Mouse (Mus musculus) embryonic facial prominence, embryonic 15.5 days (tissue): ENCODE data around the gene Bbc3. TPM values are rescaled to one million over a fixed set of nuclear protein-coding genes. Genes with fewer than 3 reads are reported as not detected.

Source experiments
- ATAC-seq: fragments of 200-750 bp; cut with Nextera tagmentation; 2 replicates; pipeline ENCODE4 v1.8.0; 2017; ENCODE audit warnings: low read depth, moderate TSS enrichment; ENCODE audit not compliant: insufficient number of reproducible peaks, low FRiP score, low TSS enrichment
- H3K27ac ChIP-seq: fragments of 300-500 bp; sonication (generic); replicated peaks from 2 replicates; pipeline ENCODE4 v1.5.1; 2015; ENCODE audit warnings: mild to moderate bottlenecking, inconsistent platforms
- H3K27me3 ChIP-seq: fragments of 300-500 bp; sonication (generic); 2 replicates; pipeline ENCODE4 v1.6.1; 2015; ENCODE audit warnings: inconsistent platforms
- H3K36me3 ChIP-seq: fragments of 300-500 bp; sonication (generic); 2 replicates; pipeline ENCODE4 v1.6.1; 2015; ENCODE audit warnings: mild to moderate bottlenecking, inconsistent platforms
- H3K4me1 ChIP-seq: fragments of 300-500 bp; sonication (generic); 2 replicates; pipeline ENCODE4 v1.6.1; 2015; ENCODE audit warnings: inconsistent platforms
- H3K4me2 ChIP-seq: fragments of 300-500 bp; sonication (generic); replicated peaks from 2 replicates; pipeline ENCODE4 v1.6.1; 2015; ENCODE audit warnings: mild to moderate bottlenecking, inconsistent platforms
- H3K4me3 ChIP-seq: fragments of 300-500 bp; sonication (generic); replicated peaks from 2 replicates; pipeline ENCODE4 v1.5.1; 2015; ENCODE audit warnings: mild to moderate bottlenecking, inconsistent platforms
- H3K9ac ChIP-seq: fragments of 300-500 bp; sonication (generic); 2 replicates; pipeline ENCODE4 v1.6.1; 2015; ENCODE audit warnings: inconsistent platforms
- H3K9me3 ChIP-seq: fragments of 300-500 bp; sonication (generic); replicated peaks from 2 replicates; pipeline ENCODE4 v1.6.1; 2016; ENCODE audit warnings: inconsistent platforms
- WGBS: fragments of 180-500 bp; shearing (Covaris S2); methylation state at CpG from one replicate; pipeline ENCODE4 v1.1.7; 2015; 5-methylcytosine and 5-hydroxymethylcytosine counted together
- polyA plus RNA-seq: library from polyadenylated mRNA; unstranded; fragments of >200 nt; fragmentation: Nextera tagmentation; extraction: Ambion mirVana; gene quantifications from 2 replicates; pipeline ENCODE4 v1.2.1, GENCODE M21; 2015

Bbc3 gene
- polyA plus RNA-seq, 1 experiment from 2014 or later = 7.5 TPM

- Histone ChIP-seq H3K4me2 (no peak overlapping the region), H3K9ac (no peak overlapping the region), H3K4me1 (peaks cover 3% of the 10 kb centered on the region), H3K9me3 (no peaks in the 10 kb centered on the region), H3K27me3 (no peaks in the 10 kb centered on the region), H3K4me3 (no peak overlapping the region), H3K27ac (no peak overlapping the region), H3K36me3 (0 out of 2 replicates have a peak, but pooled peaks cover 3% of the 10 kb centered on the region)
- no peak for ATAC-seq
- 92% methylated on average over 4 of the region's 4 CpGs for WGBS
Observed at GRCm38 (mm10) chr7:16319216-16319615, 11.0 kb downstream of the Bbc3 start.

DNA sequence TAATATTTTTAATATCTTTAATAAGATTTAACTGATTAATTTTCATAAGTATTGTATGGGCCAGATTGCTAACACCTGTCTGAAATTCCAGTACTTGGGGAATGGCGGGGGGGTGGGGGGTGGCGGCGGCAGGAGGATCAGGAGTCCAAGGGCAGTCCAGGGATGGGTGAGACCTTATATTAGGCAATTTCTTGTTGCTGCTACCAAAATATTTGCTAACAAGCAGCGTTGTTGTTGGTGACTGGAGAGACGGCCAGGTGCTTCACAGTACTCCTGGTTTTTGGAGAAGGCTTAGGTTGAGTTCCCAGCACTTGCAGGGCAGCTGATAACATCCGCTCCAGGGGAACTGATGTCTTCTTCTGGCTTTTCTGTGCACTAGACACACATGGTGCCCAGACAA lies 12.3 kb downstream of the Bbc3 start:
- Histone ChIP-seq H3K4me2 (no peak overlapping the region), H3K4me3 (no peak overlapping the region), H3K27me3 (no peaks in the 10 kb centered on the region), H3K36me3 (0 out of 2 replicates have a peak, but pooled peaks cover 3% of the 10 kb centered on the region), H3K27ac (no peak overlapping the region), H3K9ac (no peak overlapping the region), H3K9me3 (no peaks in the 10 kb centered on the region), H3K4me1 (no peaks in the 10 kb centered on the region)
- 86% methylated on average over 6 of the region's 6 CpGs for WGBS
- ATAC-seq = no peak

DNA sequence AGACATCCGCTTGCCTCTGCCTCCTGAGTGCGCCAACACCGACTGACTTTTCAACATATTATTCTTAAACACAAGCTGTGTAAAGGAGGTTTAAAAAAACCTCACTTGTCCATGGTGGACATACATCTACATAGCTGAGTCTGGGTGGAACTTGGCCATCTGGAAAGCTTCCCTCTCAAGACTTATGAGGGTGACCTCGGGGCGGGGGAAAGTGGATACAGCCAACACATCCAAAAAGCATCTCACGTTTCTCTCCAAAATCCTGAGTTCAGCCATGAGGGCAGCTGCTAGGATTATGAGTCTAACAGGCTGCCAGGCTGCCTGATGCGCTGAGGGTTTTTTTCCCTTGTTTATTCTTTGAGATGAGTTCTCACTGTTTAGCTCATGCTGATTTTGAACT lies 16.5 kb downstream of the Bbc3 start:
- peaks cover 37% of the 10 kb centered on the region for H3K36me3 ChIP-seq
- ATAC-seq = no peak
- H3K4me3 ChIP-seq = no peak overlapping the region
- no peak overlapping the region for H3K4me2 ChIP-seq
- no peaks in the 10 kb centered on the region for H3K9me3 ChIP-seq
- H3K27ac ChIP-seq = no peak overlapping the region
- WGBS = 78% methylated on average over 7 of the region's 7 CpGs
- H3K4me1 ChIP-seq = peaks cover 4% of the 10 kb centered on the region; the same call in 1 of the 2 replicates
- H3K9ac ChIP-seq = no peak overlapping the region
- H3K27me3 ChIP-seq = no peaks in the 10 kb centered on the region

DNA sequence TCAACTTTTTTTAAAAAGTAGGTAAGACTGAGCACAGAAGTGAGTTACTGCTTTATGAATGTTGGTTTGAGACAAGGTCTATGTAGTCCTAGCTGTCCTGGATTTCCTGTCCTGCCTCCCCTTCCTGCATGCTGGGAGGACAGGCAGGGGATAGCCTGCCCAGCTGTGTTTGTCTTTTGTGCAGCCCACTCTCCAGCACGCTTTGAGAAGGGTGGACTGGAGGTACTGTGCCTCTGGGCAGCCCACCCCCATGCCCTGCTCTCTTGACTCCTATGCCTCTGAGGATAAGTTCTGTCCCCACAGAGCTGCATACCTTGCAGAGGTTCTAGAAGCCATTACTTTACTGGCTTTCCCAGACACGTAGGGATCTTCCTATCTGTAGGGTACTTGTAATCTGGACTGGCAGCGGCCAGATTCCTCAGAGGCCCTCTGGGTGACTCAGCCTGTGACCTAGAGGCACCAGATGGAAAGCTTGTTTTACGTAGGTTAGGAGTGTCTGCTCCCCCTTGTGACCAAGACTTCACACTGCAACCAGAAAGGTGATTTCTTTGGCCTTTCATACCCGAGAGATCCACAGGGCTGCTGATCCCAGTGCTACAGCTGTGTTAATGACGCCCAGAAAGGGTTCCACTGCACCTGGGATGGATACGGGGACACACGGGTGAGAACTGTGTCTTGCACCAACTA lies 17.9 kb downstream of the Bbc3 start:
- no peaks in the 10 kb centered on the region for H3K9me3 ChIP-seq
- no peak overlapping the region for H3K4me3 ChIP-seq
- peaks cover 4% of the 10 kb centered on the region; the same call in 1 of the 2 replicates for H3K4me1 ChIP-seq
- ATAC-seq = peak; percentile 45; the same call in 1 of the 2 replicates
- peak overlapping the region; percentile 60; the same call in 1 of the 2 replicates for H3K27ac ChIP-seq
- H3K27me3 ChIP-seq = no peaks in the 10 kb centered on the region
- H3K4me2 ChIP-seq = no peak overlapping the region
- H3K36me3 ChIP-seq = peaks cover 49% of the 10 kb centered on the region
- 25% methylated on average over 8 of the region's 8 CpGs for WGBS
- H3K9ac ChIP-seq = no peak overlapping the region

DNA sequence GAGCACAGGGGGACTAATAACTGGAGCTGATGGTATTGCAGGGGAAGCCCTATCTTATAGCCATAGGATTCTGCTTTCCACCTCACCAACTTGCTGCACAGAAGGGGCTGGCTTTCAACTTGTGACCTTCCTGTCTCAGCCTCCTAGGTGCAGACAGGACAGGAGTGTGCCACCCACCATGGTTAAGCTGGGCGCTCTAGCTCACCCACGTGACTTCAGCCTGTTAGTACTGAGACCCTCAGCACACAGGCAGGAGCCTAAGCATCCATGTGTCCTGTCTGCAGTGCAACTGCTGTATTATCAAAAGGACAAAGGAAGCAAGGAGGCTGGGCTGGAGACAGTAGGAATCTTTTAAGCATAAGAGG lies 18.4 kb downstream of the Bbc3 start:
- 88% methylated on average over 2 of the region's 2 CpGs for WGBS
- H3K27ac ChIP-seq = no peak overlapping the region

DNA sequence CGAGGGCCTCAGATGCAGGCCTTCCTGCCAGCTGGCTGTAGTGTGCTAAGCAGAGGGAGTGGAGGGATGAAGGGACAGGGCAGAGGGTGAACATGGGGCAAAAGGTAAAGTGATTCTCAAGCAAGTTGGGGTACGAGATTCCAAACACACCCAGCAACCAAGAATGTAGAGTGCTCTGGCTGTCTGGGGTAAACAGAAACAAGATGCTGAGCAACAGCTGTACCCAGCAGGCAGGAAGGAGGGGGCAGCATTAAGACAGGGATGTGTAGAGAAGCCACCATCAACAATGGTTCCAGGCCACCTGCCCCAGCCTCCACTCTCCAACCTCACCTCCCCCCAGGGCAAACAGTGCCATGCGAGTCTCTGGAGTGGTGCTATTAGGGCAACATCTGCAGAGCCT lies 21.0 kb downstream of the Bbc3 start:
- H3K36me3 ChIP-seq = peaks cover 71% of the 10 kb centered on the region
- H3K9me3 ChIP-seq = no peaks in the 10 kb centered on the region
- no peaks in the 10 kb centered on the region for H3K27me3 ChIP-seq
- ATAC-seq = no peak
- no peak overlapping the region for H3K4me2 ChIP-seq
- H3K4me3 ChIP-seq = no peak overlapping the region
- no peak overlapping the region; the same call in 1 of the 2 replicates for H3K27ac ChIP-seq
- WGBS = 59% methylated on average over 3 of the region's 3 CpGs
- H3K9ac ChIP-seq = no peak overlapping the region
- peaks cover 4% of the 10 kb centered on the region; the same call in 1 of the 2 replicates for H3K4me1 ChIP-seq

More for the DNA sequence above, 18.4 kb downstream of the Bbc3 start:
- no peak overlapping the region for H3K4me2 ChIP-seq
- H3K27me3 ChIP-seq = no peaks in the 10 kb centered on the region
- no peak for ATAC-seq
- H3K4me3 ChIP-seq = no peak overlapping the region
- no peak overlapping the region for H3K9ac ChIP-seq
- peaks cover 4% of the 10 kb centered on the region; the same call in 1 of the 2 replicates for H3K4me1 ChIP-seq
- no peaks in the 10 kb centered on the region for H3K9me3 ChIP-seq
- H3K36me3 ChIP-seq = peaks cover 49% of the 10 kb centered on the region

GRCm38 (mm10) chr7:16337733-16338132 lies 29.5 kb downstream of the Bbc3 start:
- no peak for ATAC-seq
- 50% methylated on average over 2 of the region's 2 CpGs for WGBS
- H3K27ac ChIP-seq = no peak overlapping the region
- no peaks in the 10 kb centered on the region for H3K27me3 ChIP-seq
- no peak overlapping the region for H3K4me2 ChIP-seq
- no peak overlapping the region for H3K4me3 ChIP-seq
- no peaks in the 10 kb centered on the region for H3K4me1 ChIP-seq
- no peaks in the 10 kb centered on the region for H3K9me3 ChIP-seq
- H3K9ac ChIP-seq = no peak overlapping the region
- peaks cover 52% of the 10 kb centered on the region for H3K36me3 ChIP-seq

DNA sequence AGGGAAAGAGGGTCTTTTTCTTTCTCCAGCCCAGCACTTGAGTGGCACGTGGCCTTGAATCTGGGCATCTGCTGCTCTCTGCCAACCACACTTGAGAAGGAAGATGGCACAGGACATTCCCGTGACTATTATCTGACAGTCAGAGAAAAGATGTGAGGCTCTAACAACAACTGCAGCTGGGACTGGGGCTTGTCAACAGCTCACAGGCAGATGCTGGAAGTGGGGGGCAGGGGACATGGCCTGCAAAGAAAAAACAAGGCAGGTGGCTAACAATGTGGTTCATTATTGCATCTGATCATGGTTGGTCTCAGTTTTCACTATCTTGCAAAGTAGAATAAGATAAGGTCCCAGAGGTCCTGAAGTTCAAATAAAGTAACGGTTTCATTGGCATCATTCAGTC lies 36.4 kb downstream of the Bbc3 start:
- no peak for ATAC-seq
- no peak overlapping the region for H3K9ac ChIP-seq
- 87% methylated on average over 3 of the region's 3 CpGs for WGBS
- H3K4me1 ChIP-seq = no peaks in the 10 kb centered on the region
- no peaks in the 10 kb centered on the region for H3K27me3 ChIP-seq
- no peaks in the 10 kb centered on the region for H3K9me3 ChIP-seq
- no peak overlapping the region for H3K4me2 ChIP-seq
- peaks cover 43% of the 10 kb centered on the region for H3K36me3 ChIP-seq
- no peak overlapping the region for H3K4me3 ChIP-seq
- H3K27ac ChIP-seq = no peak overlapping the region

DNA sequence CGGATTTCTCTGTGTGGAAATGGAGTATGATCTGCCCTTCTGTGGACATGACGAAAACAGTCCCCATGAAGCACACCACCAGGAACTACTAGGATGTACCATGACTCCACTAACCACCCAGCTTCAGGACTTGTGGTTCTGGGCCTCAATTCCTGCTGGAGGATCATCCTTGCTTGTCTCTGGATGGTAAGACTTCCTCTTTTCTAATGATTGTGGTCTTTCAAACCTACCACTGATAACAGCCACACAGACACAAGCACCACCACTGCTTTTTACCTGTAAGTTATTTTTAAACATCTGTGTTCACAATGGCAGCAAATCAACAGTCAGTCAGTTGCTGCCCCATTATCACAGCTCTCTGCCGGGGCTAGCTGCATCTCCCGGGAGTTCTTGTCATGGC lies 37.1 kb downstream of the Bbc3 start:
- Histone ChIP-seq H3K27ac (no peak overlapping the region), H3K4me3 (no peak overlapping the region), H3K36me3 (peaks cover 45% of the 10 kb centered on the region), H3K9ac (no peak overlapping the region), H3K4me1 (no peaks in the 10 kb centered on the region), H3K27me3 (no peaks in the 10 kb centered on the region), H3K4me2 (no peak overlapping the region), H3K9me3 (no peaks in the 10 kb centered on the region)
- WGBS = 89% methylated on average over 4 of the region's 4 CpGs
- ATAC-seq = no peak

GRCm38 (mm10) chr7:16349999-16350398 lies 41.8 kb downstream of the Bbc3 start:
- no peak for ATAC-seq
- no peaks in the 10 kb centered on the region for H3K4me1 ChIP-seq
- WGBS = 93% methylated on average over 5 of the region's 5 CpGs

GRCm38 (mm10) chr7:16355854-16356594 lies 47.8 kb downstream of the Bbc3 start:
- Histone ChIP-seq H3K9ac (no peak overlapping the region), H3K36me3 (peaks cover 59% of the 10 kb centered on the region), H3K27ac (no peak overlapping the region), H3K4me2 (no peak overlapping the region), H3K4me3 (no peak overlapping the region), H3K27me3 (no peaks in the 10 kb centered on the region), H3K4me1 (no peaks in the 10 kb centered on the region), H3K9me3 (no peaks in the 10 kb centered on the region)
- ATAC-seq = no peak
- 93% methylated on average over 3 of the region's 3 CpGs for WGBS

More at GRCm38 (mm10) chr7:16349999-16350398, 41.8 kb downstream of the Bbc3 start:
- Histone ChIP-seq H3K9me3 (no peaks in the 10 kb centered on the region), H3K4me3 (no peak overlapping the region), H3K4me2 (no peak overlapping the region), H3K9ac (no peak overlapping the region), H3K36me3 (peaks cover 60% of the 10 kb centered on the region), H3K27ac (no peak overlapping the region), H3K27me3 (no peaks in the 10 kb centered on the region)
